Mouse (Mus musculus) kidney, adult 2 months (tissue): Measurements from ENCODE around the gene Gpr135.

Source experiments
- CTCF ChIP-seq: fragments of 200-500 bp; conservative IDR thresholded peaks from 2 replicates; pipeline ENCODE4 v1.5.1; 2011; ENCODE audit warnings: low read depth, mild to moderate bottlenecking, control low read depth, low read length, moderate library complexity, mixed read lengths; ENCODE audit not compliant: insufficient read depth, insufficient read length
- POLR2A ChIP-seq: fragments of 200-500 bp; IDR thresholded peaks from one replicate; pipeline ENCODE4 v1.6.1; 2011; ENCODE audit warnings: low read depth, low read length, control low read depth

DNA sequence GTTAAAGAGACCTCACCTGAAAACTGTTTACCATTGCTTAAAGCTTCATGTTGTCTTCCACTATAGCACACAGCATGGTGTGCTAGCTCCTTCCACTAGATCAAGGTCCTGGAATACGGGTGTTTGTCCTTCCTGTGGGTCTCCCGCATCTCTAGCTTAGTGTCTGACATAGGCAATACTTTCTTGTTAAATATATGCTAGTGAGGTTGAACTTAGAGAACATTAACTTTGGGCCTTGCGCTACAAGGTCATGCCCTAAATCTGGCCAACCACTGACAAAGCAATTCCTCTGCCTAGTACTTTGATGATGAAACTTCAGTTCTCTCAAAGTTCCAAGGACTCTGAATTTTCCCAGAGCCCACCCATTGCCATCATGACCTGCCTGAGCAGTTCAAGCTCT, 7.3 kb upstream of the Gpr135 start:
- TF ChIP-seq CTCF = no peak
- TF ChIP-seq POLR2A = no peak
